Mouse (Mus musculus) lung, adult 2 months (tissue): ENCODE measurements around the gene Acod1.

Experiments
- CTCF ChIP-seq: fragments of 200-500 bp; IDR thresholded peaks from 2 replicates; pipeline ENCODE4 v1.5.1; 2011; ENCODE audit warnings: mild to moderate bottlenecking, low read length, control low read depth; ENCODE audit not compliant: insufficient read depth
- POLR2A ChIP-seq: fragments of 200-500 bp; IDR thresholded peaks from 2 replicates; pipeline ENCODE4 v1.6.1; 2011; ENCODE audit warnings: low read depth, mild to moderate bottlenecking, control low read depth, low read length, borderline replicate concordance; ENCODE audit errors: extremely low read depth

DNA sequence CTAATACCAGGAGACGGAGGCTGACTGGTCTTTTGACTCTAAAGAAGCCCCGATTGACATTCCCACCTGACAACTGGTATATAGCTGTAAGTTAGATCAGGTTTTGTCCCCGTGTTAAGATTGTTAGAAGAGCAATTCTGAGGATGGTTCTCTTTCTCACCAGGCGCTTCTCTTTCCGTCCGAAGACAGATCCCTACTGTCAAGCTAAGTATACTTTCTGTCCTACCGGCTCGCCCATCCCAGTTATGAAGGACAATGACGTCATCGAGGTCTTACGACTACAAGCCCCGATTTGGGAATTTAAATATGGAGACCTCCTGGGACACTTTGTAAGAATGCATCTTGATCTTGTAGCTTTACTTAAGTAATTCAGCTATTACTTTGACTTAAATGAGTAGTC, 24.7 kb downstream of the Acod1 start:
- TF ChIP-seq CTCF (no peak), POLR2A (no peak)
